In the genomic region with DNA sequence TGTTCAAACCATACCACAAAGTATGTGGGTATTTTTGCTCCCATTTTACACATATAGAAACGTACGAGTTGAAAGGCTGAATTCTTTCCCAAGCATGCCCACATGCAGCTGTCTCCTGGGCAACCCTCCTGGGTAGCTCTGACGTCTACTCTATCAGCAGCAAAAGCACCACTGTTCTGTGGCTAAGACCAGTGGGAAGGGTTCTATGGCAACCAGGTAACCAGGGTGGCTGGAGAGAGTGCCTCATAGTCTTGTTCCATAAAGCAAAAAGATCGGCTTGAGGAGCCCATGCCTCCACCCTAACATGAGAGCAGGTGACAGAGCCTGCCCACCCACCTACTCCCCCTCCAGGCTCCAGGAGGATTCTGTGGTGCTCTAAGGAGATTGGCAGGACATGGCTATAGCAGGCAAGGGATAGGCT, we compare ENCODE assay signal across 19 mouse cellular contexts. TPM values are rescaled to one million over a fixed set of nuclear protein-coding genes. Genes with fewer than 3 reads are reported as not detected.
DNase-seq lines count a peak whose midpoint lies in the region; ATAC-seq lines count a peak whose summit lies in the region.
"Had no signal": no experiment of that assay in that cellular context is flagged by ENCODE, and none has a peak within 500 bp of the region (broad histone marks: within the 10 kb centered on the region; RNA-seq: fewer than 3 reads in every experiment).

No protein-coding gene starts in this region.

- H3K27me3 ChIP-seq in heart, embryonic 10.5 days (ENCODE audit: insufficient read depth, poor library complexity, severe bottlenecking): peaks cover 31% of the 10 kb centered on the region
- no peaks in the 10 kb centered on the region for H3K27me3 ChIP-seq in hindbrain, embryonic 14.5 days (ENCODE audit: control insufficient read depth, insufficient read depth, low read length)
- H3K27me3 ChIP-seq: embryonic facial prominence, embryonic 12.5 days; hindbrain, embryonic 15.5 days; Patski; stomach, embryonic 15.5 days had no signal

- no peak overlapping the region for H3K27ac ChIP-seq in heart, embryonic 10.5 days
- H3K27ac ChIP-seq in hindbrain, embryonic 14.5 days: no peak overlapping the region
- H3K27ac ChIP-seq: embryonic facial prominence, embryonic 12.5 days; gastrocnemius, adult 2 months; hindbrain, embryonic 15.5 days; stomach, embryonic 15.5 days had no signal

- peak; percentile 85 for DNase-seq in heart, adult 11 months
- DNase-seq in heart, embryonic 10.5 days (ENCODE audit: low spot score): no peak
- DNase-seq in right cerebral cortex, adult 2 months (ENCODE audit: low spot score in 2 of 2): peak; percentile 57 to 77
- DNase-seq in right cerebral cortex, postnatal 14 days: no peak
- peak; percentile 78 for DNase-seq in induced T-regulatory cell, adult 2 months (ENCODE audit: low read depth)
- DNase-seq in right cerebral cortex, postnatal 25 days: peak; percentile 74
- no peak for DNase-seq in kidney, postnatal 14 days
- DNase-seq in hindbrain, embryonic 14.5 days (ENCODE audit: low spot score): no peak
- DNase-seq: cerebellum, adult 11-12 months; gastrocnemius, adult 2 months; heart, adult 18-20 months; kidney, adult 9 months; lung, adult 18-20 months; lung, postnatal 4 days had no signal

- ATAC-seq in hindbrain, embryonic 14.5 days (ENCODE audit: low FRiP score): no peak
- ATAC-seq: Patski had no signal

- 72% methylated on average over 4 of the region's 4 CpGs for WGBS in heart, embryonic 10.5 days
- 41% methylated on average over 4 of the region's 4 CpGs for WGBS in hindbrain, embryonic 14.5 days

- H3K4me3 ChIP-seq in heart, embryonic 10.5 days: no peak overlapping the region
- H3K4me3 ChIP-seq in hindbrain, embryonic 14.5 days (replicated peaks; ENCODE audit: low read length): no peak overlapping the region
- H3K4me3 ChIP-seq: embryonic facial prominence, embryonic 12.5 days; gastrocnemius, adult 2 months; hindbrain, embryonic 15.5 days; stomach, embryonic 15.5 days had no signal

- no peak overlapping the region for H3K4me2 ChIP-seq in hindbrain, embryonic 14.5 days (replicated peaks)
- H3K4me2 ChIP-seq: embryonic facial prominence, embryonic 12.5 days; hindbrain, embryonic 15.5 days; midbrain, embryonic 11.5 days; stomach, embryonic 15.5 days had no signal

- H3K4me1 ChIP-seq in heart, embryonic 10.5 days: peaks cover 23% of the 10 kb centered on the region
- no peaks in the 10 kb centered on the region for H3K4me1 ChIP-seq in hindbrain, embryonic 14.5 days (replicated peaks; ENCODE audit: control insufficient read depth, insufficient read depth, low read length)
- H3K4me1 ChIP-seq: hindbrain, embryonic 15.5 days had no signal

- no peaks in the 10 kb centered on the region for H3K36me3 ChIP-seq in heart, embryonic 10.5 days
- no peaks in the 10 kb centered on the region for H3K36me3 ChIP-seq in hindbrain, embryonic 14.5 days (replicated peaks; ENCODE audit: control insufficient read depth, insufficient read depth)
- H3K36me3 ChIP-seq: embryonic facial prominence, embryonic 12.5 days; hindbrain, embryonic 15.5 days; stomach, embryonic 15.5 days had no signal

- no peak overlapping the region for H3K9ac ChIP-seq in hindbrain, embryonic 14.5 days
- H3K9ac ChIP-seq: embryonic facial prominence, embryonic 12.5 days; hindbrain, embryonic 15.5 days; stomach, embryonic 15.5 days had no signal

- no peaks in the 10 kb centered on the region for H3K9me3 ChIP-seq in heart, embryonic 10.5 days
- H3K9me3 ChIP-seq in hindbrain, embryonic 14.5 days (ENCODE audit: control insufficient read depth, low read length): no peaks in the 10 kb centered on the region
- H3K9me3 ChIP-seq: embryonic facial prominence, embryonic 12.5 days; hindbrain, embryonic 15.5 days; stomach, embryonic 15.5 days had no signal

RNA-seq across cellular contexts. Expression of a gene that starts 16.9 kb away (rescaled TPM):
- polyA plus RNA-seq in heart, embryonic 10.5 days (2016; fragmentation: Nextera tagmentation; extraction: Ambion mirVana): 0.15 and 0.27 TPM in 2 replicates
- 0.48 TPM in 1 of 2 replicates, not detected in the other for polyA plus RNA-seq in hindbrain, embryonic 14.5 days (2014; fragmentation: Nextera tagmentation; extraction: Ambion mirVana)

RNA-seq across cellular contexts. Expression of a gene that starts 49.3 kb away (rescaled TPM):
- 7.7 and 9.9 TPM in 2 replicates for polyA plus RNA-seq in heart, embryonic 10.5 days (2016; fragmentation: Nextera tagmentation; extraction: Ambion mirVana)
- polyA plus RNA-seq in hindbrain, embryonic 14.5 days (2014; fragmentation: Nextera tagmentation; extraction: Ambion mirVana): 11.9 and 12.9 TPM in 2 replicates

Comparison
In these comparisons a context has a peak if more than half of its experiments do, and no peak if none do; other contexts are left out.
1. DNase-seq: peak in heart, adult 11 months (single experiment), right cerebral cortex, adult 2 months (2 of 2), induced T-regulatory cell, adult 2 months (single experiment) and right cerebral cortex, postnatal 25 days (single experiment); none in heart, embryonic 10.5 days (single experiment), right cerebral cortex, postnatal 14 days (single experiment), kidney, postnatal 14 days (single experiment) and hindbrain, embryonic 14.5 days (single experiment).